Mouse (Mus musculus): ENCODE results near the gene Prkd3. TPM values are rescaled to one million over a fixed set of nuclear protein-coding genes. Genes with fewer than 3 reads are reported as not detected.

The Prkd3 gene
- total RNA-seq, 2 experiments from 2014 or later = 77.9 to 79.1 TPM

DNA sequence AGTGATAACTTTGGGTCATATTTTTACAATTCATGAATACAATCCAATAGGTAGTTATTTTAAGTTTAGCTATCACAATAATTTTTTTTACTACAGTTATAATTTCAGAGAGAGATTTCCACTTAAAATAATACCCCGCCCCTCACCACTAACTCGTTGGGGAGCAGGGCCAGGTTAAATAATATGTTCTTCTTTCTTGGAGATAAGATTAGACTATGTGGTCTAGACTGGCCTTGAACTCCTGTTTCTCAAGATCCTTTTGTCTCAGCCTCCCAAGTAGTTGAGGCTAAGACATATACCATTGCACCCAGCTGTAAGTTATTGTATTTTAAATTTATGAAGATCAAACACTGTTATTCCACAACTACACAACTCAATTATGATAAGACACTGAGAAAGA, 7.0 kb downstream of the Prkd3 start:
- ATAC-seq (ENCODE audit: poor library complexity, severe bottlenecking) = no peak

DNA sequence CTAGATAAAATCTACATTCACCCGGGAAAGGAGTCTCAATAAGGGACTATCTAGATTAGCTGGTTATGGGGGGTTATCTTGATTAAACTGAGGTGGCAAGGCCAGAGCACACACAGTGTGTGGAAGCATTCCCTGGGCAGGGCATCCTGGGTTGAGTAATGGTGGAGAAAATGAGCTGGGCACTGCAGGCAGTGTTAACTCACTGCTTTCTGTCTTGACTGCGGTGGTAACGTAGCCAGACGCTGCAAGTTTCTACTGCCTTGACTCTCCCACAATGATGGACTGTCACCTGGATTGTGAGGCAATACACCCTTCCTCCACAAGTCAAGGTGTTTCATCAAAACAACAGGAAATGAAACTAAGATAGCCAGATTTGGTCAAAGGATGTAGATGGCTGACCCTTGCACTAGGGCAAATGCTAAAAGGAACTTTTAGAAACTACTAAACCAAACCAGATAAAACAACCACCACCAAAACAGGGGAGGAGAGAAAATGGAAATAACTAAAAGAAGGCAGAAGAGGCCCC, 20.8 kb downstream of the Prkd3 start:
- ATAC-seq (ENCODE audit: poor library complexity, severe bottlenecking) = peak; percentile 59

DNA sequence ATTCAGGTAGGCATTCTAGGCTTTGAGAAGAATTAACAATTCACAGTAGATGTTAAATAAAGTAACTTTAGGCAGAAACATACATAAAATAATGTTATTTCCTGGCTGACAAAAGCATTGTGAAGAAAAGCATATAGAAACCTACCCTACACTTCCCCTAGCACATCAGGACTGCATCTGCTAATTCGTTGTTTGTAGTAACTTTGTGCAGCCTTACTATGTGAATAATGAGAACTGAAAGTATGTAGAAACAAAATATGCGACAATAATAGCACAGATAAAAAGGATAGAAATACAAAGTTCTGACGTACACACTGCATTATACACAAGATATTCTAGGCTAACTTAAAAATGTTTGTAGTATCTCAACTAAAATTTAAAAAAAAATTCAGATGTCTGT, 21.4 kb downstream of the Prkd3 start:
- ATAC-seq (ENCODE audit: poor library complexity, severe bottlenecking) = peak; percentile 52; the same call in 1 of the 2 replicates

DNA sequence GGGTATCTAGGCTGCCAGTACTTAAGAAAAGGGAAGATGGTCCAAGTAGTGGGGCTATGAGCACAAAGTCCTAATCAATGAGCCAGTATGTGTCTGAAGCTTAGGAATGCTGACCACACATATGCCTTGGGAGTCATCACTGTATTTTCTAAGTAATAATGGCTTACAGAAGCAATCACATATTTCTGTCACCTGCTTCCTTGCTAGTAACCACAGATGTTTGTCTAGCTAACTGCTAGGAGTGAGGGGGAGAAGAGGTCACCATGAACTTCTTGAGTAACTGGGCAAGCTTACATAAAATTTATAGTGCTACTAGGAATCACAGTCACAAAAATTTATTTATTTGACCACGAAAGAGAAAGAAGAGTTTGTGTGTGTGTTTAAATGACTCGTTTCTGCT, 22.5 kb downstream of the Prkd3 start:
- no peak for ATAC-seq (ENCODE audit: poor library complexity, severe bottlenecking)

- ATAC-seq (ENCODE audit: poor library complexity, severe bottlenecking) = peak; percentile 27; the same call in 1 of the 2 replicates
Observed at GRCm38 (mm10) chr17:78994931-78995820, 25.4 kb downstream of the Prkd3 start.

- no peak for ATAC-seq (ENCODE audit: poor library complexity, severe bottlenecking)
Observed at GRCm38 (mm10) chr17:78994382-78994781, 26.2 kb downstream of the Prkd3 start.

DNA sequence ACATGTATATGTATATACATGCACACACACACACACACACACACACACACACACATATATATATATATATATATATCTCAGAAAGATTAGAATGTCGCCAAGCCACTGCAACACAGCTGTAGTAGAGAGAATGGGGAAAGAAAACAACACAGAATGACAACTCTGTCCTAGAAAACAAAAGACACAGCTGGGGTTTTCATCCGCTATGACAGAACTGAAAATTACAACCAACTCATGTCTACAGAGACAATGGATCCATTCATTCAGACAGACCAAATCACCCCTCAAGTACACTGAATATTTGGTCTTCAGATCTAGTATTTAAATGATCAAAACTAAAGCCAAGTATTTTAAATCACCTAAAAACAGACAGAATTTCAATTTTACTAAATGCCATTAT, 26.9 kb downstream of the Prkd3 start:
- no peak for ATAC-seq (ENCODE audit: poor library complexity, severe bottlenecking)

DNA sequence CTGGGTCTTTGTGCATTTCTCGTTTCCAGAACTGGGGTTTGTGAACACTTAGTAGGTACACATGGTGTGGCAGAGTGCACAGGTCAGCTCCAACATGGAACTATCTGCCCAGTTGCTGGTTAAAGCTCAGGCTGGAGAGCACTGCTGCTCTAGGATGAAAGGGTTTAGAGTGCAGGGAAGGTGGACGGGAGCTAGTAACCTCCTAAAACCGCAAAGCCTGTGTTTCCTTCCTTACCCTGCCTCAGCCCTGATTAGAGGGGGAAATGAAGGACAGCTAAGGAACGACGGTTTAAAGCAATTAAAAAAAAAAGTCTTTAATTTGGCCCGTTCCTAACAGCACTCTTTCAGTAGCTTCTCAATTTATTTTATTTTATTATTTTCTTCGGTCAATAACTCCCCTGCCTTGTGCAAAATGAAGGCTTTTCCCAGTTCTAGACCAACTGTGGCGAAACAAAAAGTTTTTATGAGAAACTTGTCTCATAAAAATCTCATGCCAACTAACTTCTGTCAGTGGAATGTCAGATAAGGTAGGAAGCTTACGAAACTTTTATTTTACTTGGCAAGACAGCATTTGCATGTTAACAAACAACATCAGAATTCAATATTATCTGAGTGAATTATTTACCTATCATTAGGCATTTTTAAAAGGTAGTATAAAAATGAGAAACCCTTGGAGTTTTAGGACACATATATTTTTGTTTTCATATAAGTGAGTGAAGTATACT, 28.2 kb downstream of the Prkd3 start:
- no peak for ATAC-seq (ENCODE audit: poor library complexity, severe bottlenecking)

- ATAC-seq (ENCODE audit: poor library complexity, severe bottlenecking) = no peak
Observed at GRCm38 (mm10) chr17:78991549-78991948, 29.1 kb downstream of the Prkd3 start.

- ATAC-seq (ENCODE audit: poor library complexity, severe bottlenecking) = peak; percentile 60
Observed at GRCm38 (mm10) chr17:78989015-78989414, 31.6 kb downstream of the Prkd3 start.

GRCm38 (mm10) chr17:78983736-78984135, 36.9 kb downstream of the Prkd3 start:
- ATAC-seq (ENCODE audit: poor library complexity, severe bottlenecking) = no peak

GRCm38 (mm10) chr17:78983166-78983565, 37.5 kb downstream of the Prkd3 start:
- no peak for ATAC-seq (ENCODE audit: poor library complexity, severe bottlenecking)

- ATAC-seq (ENCODE audit: poor library complexity, severe bottlenecking) = no peak
Observed at GRCm38 (mm10) chr17:78968500-78968899, 52.1 kb downstream of the Prkd3 start.

DNA sequence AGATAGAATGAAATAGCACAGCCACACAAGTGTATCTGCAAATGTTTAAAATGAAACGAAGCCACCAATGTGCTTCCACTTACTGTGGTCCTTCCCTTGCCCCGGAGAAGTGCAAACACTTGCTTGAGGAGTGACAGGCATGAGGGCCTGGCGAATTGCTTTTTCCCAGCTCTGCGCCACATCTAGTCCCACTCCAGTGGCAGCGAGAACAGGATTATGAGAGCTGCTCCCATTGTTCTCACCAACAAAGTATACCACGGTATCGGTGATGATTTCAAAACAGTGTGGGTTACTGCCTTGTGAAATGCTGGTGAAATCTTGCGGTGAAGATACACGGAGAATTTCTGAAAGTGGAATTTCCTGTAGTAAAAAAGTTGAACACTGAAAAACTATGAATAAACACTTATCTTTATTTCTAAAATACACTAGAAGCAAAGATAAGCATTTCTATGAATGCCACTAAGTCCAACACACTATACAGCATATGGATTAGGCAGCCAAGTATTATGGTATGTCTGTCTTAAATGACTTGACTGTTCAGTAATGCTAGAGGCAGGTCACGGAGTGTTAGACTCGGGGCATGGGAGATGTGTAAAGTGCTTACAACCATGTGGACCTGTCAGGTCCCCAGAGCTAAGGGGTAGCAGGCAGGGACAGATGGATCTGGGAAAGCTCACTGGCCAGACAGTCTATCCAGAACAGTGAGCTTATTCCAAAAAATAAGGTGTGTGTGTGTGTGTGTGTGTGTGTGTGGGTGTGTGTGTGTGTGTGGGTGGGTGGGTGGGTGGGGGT, 54.3 kb downstream of the Prkd3 start:
- ATAC-seq (ENCODE audit: poor library complexity, severe bottlenecking) = peak; percentile 92

- no peak for ATAC-seq (ENCODE audit: poor library complexity, severe bottlenecking)
Observed at GRCm38 (mm10) chr17:78964387-78964786, 56.2 kb downstream of the Prkd3 start.

GRCm38 (mm10) chr17:78959473-78959872, 61.1 kb downstream of the Prkd3 start:
- no peak for ATAC-seq (ENCODE audit: poor library complexity, severe bottlenecking)

GRCm38 (mm10) chr17:78953240-78953639, 67.4 kb downstream of the Prkd3 start:
- no peak for ATAC-seq (ENCODE audit: poor library complexity, severe bottlenecking)

- no peak for ATAC-seq (ENCODE audit: poor library complexity, severe bottlenecking)
Observed at GRCm38 (mm10) chr17:78952070-78952469, 68.5 kb downstream of the Prkd3 start.

- peak; percentile 52; the same call in 1 of the 2 replicates for ATAC-seq (ENCODE audit: poor library complexity, severe bottlenecking)
Observed at GRCm38 (mm10) chr17:78951225-78951624, 69.4 kb downstream of the Prkd3 start.

- ATAC-seq (ENCODE audit: poor library complexity, severe bottlenecking) = no peak
Observed at GRCm38 (mm10) chr17:78942579-78942978, 78.0 kb downstream of the Prkd3 start.

GRCm38 (mm10) chr17:78938927-78939326, 81.7 kb downstream of the Prkd3 start:
- peak; percentile 59 for ATAC-seq (ENCODE audit: poor library complexity, severe bottlenecking)
